Mouse (Mus musculus): ENCODE data around the gene Fanca.
"Not testable (repeated sequence)": the region's sequence is repeated elsewhere in the genome, so short reads cannot be mapped to it uniquely, and the experiment has no call there.

Fanca gene

DNA sequence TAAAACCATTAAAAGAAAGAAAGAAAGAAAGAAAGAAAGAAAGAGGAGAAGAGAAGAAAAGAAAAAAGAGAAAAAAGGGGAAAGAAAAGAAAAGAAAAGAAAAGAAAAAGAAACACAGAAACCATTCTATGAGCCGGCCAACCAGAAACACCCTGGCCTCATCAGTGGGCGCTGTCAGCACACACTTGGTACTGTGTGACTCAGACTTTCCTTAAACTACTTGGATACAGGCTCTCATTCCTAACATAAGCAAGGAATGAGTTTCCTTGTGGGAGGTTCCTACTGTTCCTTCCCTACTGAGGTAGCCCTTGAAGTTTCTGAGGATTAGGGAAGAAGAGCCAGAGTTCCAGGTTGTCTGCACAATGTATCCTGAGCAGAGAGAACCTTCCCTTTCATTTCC, 12.9 kb upstream of the Fanca start:
- no peak for DNase-seq (ENCODE audit: low spot score in 2 of 2)

DNA sequence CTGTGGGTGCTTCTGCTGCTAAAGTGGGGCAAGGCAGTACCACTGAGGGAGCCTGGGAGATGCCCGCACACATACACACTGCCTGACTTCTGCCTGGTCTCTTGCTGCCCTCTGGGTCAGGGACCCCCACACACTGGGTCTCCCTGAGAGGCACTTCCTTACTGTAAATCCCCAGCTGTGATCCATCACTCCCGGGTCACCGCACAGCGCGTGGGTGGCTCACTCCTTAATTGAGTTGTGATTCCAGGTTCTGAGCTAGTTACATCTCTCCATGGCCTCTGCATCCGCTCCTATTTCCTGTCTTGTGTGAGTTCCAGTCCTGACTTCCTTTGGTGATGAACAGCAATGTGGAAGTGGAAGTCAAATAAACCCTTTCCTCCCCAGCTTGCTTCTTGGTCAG, 12.3 kb upstream of the Fanca start:
- DNase-seq (ENCODE audit: low spot score in 2 of 2), result no peak

DNA sequence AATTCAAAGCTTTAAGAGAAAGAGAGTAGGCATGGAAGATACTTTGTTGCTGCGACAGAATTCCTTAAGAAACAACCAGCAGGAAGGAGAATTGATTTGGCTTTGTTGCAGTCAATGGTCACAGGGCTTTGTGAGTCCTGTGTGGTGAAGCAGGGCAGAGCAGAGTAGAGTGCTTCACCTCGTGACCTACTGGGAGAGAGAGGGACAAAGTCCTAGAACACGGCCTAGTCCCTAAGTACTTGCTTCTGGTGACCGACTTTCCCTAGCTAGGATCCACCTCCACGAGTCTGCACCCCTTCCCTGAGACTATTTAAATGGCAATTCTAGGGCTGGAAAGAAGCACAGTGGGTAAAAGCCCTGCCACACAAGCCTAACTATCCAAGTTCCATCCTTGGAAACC, 11.6 kb upstream of the Fanca start:
- no peak for DNase-seq (ENCODE audit: low spot score in 2 of 2)

DNA sequence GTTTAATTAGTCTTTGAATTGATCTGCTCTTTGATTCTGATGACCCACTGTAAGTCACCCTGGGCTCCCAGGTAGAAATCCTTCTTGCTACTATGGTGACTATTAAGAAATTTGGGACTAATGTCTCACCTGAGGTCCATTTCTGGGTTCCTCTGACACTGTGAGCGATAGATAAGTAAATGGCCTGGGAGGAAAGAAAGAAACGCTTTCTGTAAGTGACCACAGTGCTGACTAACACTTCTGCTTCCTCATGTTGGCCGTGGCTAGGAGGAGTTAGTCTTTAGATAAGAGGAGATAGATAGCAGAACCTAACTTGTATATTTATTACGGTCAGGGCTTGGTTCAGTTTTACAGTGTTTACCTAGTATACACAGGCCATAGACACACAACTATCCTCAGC, 11.0 kb upstream of the Fanca start:
- DNase-seq (ENCODE audit: low spot score in 2 of 2), result no peak

DNA sequence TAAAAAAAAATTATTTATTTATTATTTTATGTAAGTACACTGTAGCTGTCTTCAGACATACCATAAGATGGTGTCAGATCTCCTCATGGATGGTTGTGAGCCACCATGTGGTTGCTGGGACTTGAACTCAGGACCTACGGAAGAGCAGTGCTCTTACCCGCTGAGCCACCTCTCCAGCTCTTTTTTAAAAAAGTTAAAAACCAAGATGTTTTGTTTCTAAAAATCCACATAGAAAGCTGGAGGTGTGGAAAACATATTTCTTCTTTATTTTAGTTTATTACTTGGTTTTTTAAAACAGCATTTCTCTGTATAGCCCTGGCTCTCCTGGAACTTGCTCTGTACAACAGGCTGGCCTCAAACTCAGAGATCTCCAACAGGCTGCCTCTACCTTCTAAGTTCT, 10.2 kb upstream of the Fanca start:
- no peak for DNase-seq (ENCODE audit: low spot score in 2 of 2)

DNA sequence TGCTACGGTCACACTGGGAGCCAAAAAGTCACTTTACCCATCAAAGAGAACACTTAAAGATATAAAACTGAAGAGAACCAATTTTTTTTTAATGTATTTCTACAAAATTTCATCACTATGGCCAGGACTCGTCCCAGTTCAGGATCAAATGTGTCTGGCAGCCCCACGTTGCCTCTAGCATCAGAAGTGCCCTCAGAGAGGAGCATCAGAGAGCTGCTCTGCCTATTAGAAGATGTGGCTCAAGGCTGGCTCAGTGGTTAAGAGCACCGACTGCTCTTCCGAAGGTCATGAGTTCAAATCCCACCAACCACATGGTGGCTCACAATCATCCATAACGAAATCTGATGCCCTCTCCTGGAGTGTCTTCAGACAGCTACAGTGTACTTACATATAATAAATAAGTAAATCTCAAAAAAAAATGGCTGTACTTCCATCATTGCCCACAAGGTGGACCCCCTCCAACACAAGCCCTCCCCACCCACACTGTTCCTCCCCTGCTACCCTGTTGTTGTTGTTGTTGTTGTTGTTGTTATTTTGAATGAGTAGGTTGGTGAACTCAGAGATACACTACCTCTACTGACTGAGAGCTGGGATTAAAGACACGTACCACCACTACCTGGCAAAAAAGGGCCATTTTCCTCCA, 1.3 kb upstream of the Fanca start:
- DNase-seq (ENCODE audit: low spot score in 2 of 2), result no peak

DNA sequence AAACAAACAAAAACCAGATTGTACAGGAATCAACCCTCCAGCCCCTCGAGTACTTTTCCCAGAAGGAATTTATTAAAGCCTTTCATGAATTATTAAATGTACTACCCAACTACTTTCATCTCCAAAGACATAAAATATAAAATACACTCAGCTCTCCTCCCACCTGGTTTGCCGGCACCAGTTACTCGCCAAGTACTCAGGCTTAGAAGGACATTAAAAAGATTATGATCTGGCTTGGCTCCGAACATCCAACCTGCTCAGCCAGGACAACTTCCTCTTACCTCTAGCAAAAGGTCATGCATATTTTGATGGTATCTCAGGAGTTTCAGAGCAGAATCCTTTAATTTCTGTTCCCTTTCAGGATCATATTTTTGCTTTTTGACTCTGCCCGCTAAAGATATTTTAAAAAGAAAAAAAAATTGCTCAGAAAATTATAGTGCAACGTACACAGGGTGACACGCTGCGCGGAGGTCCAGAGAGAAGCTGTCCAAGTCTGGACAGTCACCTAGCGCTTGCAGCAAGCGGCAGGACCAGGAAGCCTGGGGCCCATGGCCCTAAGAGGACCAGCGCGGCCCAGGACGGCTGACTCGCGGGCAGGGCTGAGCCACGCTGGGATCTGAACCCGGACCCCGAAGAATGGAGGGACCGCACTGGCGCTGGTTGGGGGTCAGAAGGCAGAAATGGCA, 452 bp downstream of the Fanca start:
- no peak for DNase-seq (ENCODE audit: low spot score in 2 of 2)

DNA sequence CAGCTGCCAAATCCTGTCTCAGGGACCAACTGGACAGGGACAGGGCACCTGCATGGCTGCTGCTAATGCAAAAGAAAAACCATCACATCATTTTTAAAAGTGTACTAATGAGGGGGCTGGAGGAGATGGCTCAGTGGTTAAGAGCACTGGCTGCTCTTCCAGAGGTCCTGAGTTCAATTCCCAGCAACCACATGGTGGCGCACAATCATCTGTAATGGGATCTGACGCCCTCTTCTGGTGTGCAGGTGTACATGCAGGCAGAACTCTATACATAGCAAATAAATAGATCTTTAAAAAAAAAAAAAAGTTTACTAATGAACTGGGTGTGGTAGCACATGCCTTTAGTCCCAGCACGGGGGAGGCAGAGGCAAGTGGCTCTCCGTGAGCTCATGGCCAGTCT, 9.6 kb downstream of the Fanca start:
- DNase-seq (ENCODE audit: low spot score in 2 of 2), result no peak

DNA sequence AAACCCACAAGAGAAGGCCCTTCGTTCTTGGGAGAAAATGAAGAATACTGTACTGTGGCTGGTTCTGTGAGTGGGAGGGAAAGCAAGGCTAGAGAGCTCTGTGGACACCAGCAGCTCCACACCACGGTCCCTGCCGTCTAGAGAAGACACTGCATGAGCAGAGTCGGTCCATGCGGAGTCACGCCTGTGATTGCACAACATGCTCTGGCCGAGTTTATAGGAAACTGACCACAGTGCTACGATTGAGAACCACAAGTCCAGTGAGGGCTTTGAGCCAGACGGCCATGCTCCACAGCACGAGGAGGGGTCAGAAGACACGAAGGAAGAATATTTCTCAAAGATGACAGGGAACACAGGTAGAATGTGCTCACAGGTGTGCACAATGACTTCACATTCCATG, 20.1 kb downstream of the Fanca start:
- no peak for DNase-seq (ENCODE audit: low spot score in 2 of 2)

DNA sequence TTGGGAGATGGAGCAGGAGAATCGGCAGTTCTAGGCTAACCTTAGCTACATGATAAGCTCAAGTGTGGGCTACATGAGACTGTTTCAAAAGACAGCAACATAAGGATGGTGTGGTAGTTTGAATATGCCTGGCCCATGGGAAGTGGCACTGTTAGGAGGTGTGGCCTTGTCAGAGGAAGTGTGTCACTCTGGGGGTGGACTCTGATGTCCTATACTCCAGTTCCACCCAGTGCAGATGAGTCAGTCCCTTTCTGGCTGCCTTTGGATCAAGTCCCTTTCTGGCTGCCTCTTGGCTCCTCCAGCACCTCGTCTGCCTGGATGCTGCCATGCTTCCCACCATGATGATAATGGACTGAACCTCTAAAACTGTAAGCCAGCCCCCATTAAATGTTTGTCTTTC, 25.6 kb downstream of the Fanca start:
- DNase-seq (ENCODE audit: low spot score in 2 of 2), result no peak

DNA sequence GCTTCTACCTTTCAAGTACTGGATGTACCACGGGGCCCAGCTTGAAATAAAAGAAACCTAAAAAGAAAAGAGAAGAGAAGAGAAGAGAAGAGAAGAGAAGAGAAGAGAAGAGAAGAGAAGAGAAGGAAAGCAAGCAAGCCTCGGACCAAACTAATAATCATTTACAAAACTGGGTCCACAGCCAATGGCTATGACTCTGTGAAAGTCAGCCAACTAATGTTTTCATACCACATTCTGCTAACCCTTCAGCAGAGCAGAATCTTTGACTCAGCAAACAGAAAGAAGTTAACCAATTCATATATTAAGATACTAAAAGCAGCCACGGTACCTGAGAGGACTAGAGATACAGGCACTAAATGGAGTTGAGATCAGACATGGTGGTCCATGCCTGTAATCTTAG, 26.1 kb downstream of the Fanca start:
- DNase-seq (ENCODE audit: low spot score in 2 of 2), result no peak

DNA sequence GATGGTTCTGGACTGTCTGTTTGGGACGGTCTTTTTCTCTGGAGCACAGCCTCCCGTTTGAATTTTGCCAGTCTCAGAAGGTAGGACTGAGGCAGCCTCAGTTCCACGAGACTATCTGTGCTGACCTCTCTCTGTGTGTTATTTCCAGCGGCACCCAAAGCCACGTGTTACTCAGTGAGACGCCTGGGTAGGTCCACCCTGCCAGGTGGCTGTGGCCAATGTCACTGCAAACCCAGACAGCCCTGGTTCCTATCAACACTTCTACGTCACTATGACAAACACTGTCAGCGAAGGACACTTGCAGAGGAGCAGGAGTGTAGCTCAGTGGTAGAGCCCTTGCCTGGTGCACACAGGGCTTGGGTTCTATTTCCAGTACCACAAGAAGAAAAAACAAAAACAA, 26.7 kb downstream of the Fanca start:
- no peak for DNase-seq (ENCODE audit: low spot score in 2 of 2)

DNA sequence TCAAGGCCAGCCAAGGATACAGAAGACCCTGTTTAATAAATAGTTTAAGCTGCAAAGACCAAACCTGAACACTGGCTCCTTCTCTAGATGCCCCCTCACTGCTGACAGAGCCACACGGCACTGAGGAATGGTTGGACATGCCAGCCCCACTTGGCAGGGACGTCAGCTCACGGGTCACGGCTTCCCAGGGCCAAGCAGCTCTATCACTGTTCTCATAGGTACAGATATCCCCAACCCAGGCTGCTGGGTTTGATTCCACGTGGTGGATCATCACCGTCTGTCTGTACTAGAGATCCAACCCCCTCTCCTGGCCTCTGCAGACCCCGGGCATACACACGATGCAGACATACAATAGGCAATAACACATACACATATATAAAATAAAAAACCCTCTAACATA, 27.7 kb downstream of the Fanca start:
- no peak for DNase-seq (ENCODE audit: low spot score in 2 of 2)

DNA sequence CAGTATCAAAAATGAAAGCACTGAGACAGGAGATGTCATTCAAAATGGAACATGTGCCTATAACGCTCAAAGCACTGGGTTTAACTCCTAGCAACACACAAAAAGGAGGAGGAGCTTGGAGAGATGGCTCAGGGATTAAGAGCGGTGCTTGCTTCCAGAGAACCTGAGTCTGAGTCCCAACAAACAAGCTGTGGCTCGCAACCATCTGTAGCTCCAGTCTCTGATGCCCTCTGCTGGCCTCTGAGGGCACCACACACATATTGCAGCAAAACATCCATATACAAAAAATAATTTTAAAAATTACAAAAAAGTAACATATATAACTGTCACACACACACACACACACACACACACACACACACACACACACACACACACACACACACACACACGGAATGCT, 28.2 kb downstream of the Fanca start:
- peak in 1 of 2 experiments; percentile 16 for DNase-seq (ENCODE audit: low spot score in 2 of 2)

DNA sequence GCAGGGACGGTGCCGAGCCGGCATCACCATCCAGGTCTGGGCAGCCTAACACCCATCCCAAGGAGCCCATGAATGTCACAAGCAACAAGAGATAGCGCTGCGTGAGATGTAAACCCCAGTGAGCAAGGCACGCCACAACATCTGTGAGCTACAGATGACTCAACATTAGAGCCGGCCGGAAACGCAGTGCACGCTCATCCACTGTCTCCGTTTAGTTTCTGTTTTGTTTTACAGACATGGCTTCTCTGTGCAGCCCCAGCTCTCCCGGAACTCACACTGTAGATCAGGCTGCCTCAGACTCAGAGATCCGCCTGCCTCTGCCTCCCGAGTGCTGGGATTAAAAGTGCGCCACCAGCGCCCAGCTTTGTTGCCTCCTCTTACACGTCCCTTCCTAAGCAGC, 31.0 kb downstream of the Fanca start:
- no peak for DNase-seq (ENCODE audit: low spot score in 2 of 2)

DNA sequence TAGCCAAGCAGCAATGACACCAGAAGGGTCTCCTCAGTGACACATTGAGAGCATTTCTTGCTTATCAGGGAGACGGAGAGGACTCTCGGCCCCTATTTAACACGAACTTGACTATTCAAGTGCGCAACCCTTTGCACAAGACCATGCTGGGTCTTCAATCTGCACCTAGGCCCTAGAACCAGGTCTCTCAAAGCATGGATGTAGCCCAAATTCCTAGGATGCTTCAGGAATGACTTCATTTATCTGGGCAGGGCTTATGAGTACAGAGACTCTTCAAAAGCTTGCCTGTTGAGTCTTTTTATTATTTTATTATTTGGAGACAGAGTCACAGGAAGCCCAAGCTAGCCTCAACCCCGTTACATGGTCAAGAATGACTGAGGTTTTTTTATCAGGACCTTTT, 33.9 kb downstream of the Fanca start:
- DNase-seq (ENCODE audit: low spot score in 2 of 2), result no peak

DNA sequence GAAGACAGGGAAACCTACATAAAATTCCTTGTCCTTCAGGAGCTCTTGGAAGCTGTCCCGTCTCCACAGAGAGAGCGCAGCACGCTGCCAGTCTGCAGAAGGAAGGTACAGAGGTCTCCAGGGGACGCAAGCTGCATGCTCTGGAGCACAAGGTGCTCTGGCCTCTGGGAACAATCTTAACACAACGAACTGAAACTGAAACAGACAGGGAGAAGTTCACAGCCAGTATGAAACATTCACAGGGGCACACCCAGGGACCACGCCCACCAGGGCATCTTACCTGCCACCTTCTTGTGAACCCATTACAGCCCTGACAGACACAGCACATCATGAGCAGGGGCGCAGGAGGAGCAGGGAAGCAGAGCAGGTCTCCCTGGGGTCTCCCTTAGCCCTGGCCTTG, 34.4 kb downstream of the Fanca start:
- DNase-seq (ENCODE audit: low spot score in 2 of 2), result no peak

DNA sequence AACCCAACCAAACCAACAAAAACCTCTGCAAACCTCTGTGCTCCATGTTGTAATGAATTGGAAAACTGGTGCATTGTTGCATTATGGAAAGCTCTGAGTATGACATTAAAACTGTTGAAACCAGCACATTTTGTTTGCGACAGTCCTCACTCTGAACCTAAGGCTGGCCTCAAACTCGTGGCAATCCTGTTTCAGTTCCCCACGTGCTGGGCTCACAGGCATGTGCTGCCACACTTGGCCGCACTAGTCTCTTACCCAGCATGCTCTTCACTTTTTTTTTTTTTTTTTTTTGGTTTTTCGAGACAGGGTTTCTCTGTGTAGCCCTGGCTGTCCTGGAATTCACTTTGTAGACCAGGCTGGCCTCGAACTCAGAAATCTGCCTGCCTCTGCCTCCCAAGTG, 35.4 kb downstream of the Fanca start:
- DNase-seq (ENCODE audit: low spot score in 2 of 2), result not testable (repeated sequence)

DNA sequence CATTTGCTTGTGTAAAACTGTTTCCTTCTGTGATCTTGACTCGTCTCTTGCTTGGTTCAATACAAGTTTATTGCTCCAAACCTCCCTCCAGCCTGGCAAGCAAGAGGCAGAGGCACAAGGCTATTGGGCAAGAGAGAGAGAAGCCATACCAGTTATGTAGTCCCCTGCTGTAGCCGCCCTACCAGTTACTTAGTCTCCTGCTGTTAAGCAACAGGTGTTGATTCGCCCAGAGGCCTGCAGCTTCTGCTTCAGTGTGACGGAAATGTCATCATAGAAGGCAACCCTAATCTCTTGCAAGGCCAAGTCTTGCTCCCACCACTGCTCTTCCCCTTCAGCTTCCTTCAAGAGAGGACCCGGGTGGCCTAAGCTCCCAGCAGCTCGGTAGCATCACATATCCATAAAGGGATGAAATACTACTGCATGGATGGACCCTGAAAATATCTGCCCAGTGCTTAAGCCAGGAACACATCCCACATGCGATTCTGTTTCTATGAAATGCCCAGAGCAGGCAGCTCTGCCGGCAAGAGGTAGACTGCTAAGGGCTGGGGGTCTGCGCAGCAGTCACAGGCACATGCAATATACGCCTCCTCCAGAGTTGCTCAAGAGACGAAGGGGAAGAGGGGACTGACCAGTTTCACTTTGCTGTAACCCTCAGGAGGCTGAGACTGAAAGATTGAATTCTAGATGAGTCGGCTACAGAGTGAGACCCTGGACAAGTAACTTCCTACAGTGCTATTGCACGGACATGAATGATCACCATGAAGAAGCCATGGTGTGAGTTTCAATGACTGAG, 37.9 kb downstream of the Fanca start:
- DNase-seq (ENCODE audit: low spot score in 2 of 2), result no peak

DNA sequence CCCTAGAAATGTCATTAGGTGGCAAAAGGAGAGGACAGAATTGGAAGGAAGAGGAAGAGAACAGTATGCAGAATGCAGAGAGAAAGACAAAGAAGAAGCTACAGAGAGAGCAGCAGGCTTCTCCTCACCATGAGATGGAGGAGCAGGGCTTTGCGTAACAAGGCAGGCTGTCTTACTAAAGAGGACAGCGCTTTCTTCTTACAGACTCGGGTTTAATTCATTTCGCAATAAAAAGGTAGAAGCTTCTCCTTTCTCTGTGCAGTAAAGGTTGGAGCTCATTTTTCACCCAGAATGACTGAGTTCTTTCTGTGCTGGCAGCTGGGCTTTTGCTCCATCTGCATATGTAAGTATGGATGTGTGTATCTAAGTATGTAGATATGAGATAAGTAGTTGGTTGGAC, 38.5 kb downstream of the Fanca start:
- no peak for DNase-seq (ENCODE audit: low spot score in 2 of 2)

DNA sequence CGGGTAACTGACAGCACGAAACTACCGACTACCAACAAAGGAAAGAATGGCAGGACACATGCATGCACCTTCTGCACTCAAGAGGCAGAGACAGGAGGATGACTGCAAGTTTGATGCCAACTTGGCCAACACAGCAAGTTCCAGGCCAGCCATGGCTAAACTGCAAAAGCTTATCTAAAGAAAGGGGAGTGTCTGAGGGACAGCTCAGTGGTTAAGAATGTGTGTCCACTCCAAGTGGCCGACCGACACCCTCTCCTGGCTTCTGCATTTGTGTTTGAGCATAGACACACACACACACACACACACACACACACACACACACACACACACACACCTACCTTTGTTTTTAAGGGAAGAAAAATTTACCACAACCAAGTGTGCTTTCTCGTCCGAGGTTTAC, 39.9 kb downstream of the Fanca start:
- DNase-seq (ENCODE audit: low spot score in 2 of 2), result no peak

DNA sequence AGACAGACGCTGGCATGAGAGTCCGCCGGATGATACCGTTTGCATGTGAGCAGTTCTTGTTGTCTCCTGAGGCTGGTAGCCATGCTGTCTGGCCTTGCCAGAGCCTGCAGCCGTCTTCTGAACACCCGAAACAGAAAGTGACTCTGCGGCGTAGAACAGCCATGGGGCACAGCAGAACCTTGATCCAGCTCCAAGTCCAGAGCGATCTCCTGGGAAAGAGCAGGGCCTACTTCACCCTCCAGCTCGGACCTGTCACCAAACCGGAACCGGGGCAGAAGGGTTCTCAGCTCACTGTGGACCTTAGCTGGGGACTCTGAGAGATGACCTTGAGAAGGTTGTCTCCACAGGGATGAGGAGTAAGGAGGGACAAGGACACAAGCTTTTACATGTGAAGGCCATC, 43.3 kb downstream of the Fanca start:
- no peak for DNase-seq (ENCODE audit: low spot score in 2 of 2)

DNA sequence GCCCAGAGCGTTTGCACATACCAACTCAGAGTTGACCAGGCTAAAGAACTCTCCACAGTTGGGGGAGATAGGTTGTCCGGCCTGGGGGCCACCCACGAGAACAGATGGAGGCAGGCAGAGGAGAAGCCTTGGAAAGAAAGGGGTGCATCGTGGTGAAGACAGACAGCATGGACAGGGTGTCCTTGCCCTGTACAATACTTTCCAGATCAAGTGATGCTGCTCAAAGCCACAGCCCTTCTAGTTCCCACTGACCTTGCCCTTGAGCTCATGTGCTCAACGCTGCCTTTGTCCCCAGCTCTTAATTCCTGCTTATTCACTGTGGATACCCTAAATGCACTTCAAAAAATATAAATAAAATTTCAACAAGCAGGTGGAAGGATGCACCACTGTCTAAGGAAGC, 43.9 kb downstream of the Fanca start:
- DNase-seq (ENCODE audit: low spot score in 2 of 2), result no peak
